Mouse (Mus musculus): ENCODE measurements around the gene Rmnd5b.

DNA sequence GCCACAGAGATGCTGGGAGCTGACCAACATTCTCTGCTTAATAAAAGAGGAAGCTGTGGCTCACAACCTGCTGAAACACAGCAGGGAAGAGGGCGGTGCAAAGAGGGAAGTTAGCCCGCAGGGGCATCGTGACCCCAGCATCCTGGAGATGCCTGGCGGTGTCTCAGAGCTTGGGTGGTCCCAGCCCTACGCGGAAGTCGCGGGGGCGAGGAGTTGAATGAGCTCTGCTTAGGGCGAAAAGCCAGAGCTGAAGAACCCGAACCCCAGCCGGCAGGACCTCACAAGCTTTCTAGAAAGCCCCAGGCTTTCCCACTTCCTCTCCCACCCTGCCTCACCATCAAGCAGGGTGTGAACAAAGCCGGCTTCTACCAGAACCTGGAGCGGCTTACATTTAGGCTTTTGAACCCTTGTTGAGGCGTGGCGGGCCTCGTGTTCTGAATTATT lies 2.3 kb upstream of the Rmnd5b start:
- TF ChIP-seq POLR2A (IDR thresholded peaks at IDR 0.05; ENCODE audit: low read depth, low read length) (no peak), CTCF (IDR thresholded peaks at IDR 0.05; ENCODE audit: borderline replicate concordance, insufficient read depth, low read length) (no peak)

All from embryonic fibroblast, embryonic 13.5 days (primary cell).